Mouse (Mus musculus) kidney, postnatal 0 days (tissue): ENCODE data around the gene Tmem150c. TPM values are rescaled to one million over a fixed set of nuclear protein-coding genes. Genes with fewer than 3 reads are reported as not detected.
A peak's percentile ranks its signal among the peaks of the same experiment; 100 is the strongest.

Experiments
- ATAC-seq: fragments of 200-750 bp; cut with Nextera tagmentation; replicated peaks from 2 replicates; pipeline ENCODE4 v1.8.0; 2017; ENCODE audit warnings: low read depth, moderate number of reproducible peaks, moderate TSS enrichment, moderate library complexity; ENCODE audit not compliant: low FRiP score
- DNase-seq: peaks from one replicate; pipeline ENCODE4 v3.0.0-alpha.2; 2016; ENCODE audit warnings: low spot score
- H3K27ac ChIP-seq: fragments of 300-500 bp; sonication (generic); 2 replicates; pipeline ENCODE4 v1.5.1; 2014; ENCODE audit warnings: mild to moderate bottlenecking
- H3K27me3 ChIP-seq: fragments of 300-500 bp; sonication (generic); 2 replicates; pipeline ENCODE4 v1.6.1; 2014; ENCODE audit warnings: low read length, mixed read lengths; ENCODE audit not compliant: insufficient read depth
- H3K36me3 ChIP-seq: fragments of 300-500 bp; sonication (generic); 2 replicates; pipeline ENCODE4 v1.6.1; 2014; ENCODE audit warnings: low read length, mixed read lengths; ENCODE audit not compliant: insufficient read depth
- H3K4me1 ChIP-seq: fragments of 300-500 bp; sonication (generic); replicated peaks from 2 replicates; pipeline ENCODE4 v1.6.1; 2014; ENCODE audit warnings: antibody characterized with exemption, low read length, mixed read lengths; ENCODE audit not compliant: insufficient read depth
- H3K4me2 ChIP-seq: fragments of 300-500 bp; sonication (generic); 2 replicates; pipeline ENCODE4 v1.6.1; 2014; ENCODE audit warnings: mild to moderate bottlenecking, low read length, moderate library complexity, mixed read lengths
- H3K4me3 ChIP-seq: fragments of 300-500 bp; sonication (generic); replicated peaks from 2 replicates; pipeline ENCODE4 v1.5.1; 2014; ENCODE audit warnings: low read depth, low read length
- H3K9ac ChIP-seq: fragments of 300-500 bp; sonication (generic); 2 replicates; pipeline ENCODE4 v1.6.1; 2014; ENCODE audit warnings: low read depth, low read length
- H3K9me3 ChIP-seq: fragments of 300-500 bp; sonication (generic); replicated peaks from 2 replicates; pipeline ENCODE4 v1.6.1; 2016; ENCODE audit warnings: low read length, inconsistent platforms, mixed read lengths
- CTCF ChIP-seq: IDR thresholded peaks from 2 replicates; pipeline ENCODE4 v1.5.1; 2016; ENCODE audit warnings: antibody characterized with exemption, low read depth, mild to moderate bottlenecking, moderate library complexity
- WGBS: fragments of 180-500 bp; shearing (Covaris S2); extraction: QIAGEN DNeasy Blood & Tissue Kit; methylation state at CpG from one replicate; pipeline ENCODE4 v1.1.7; 2014; 5-methylcytosine and 5-hydroxymethylcytosine counted together
- polyA plus RNA-seq: library from polyadenylated mRNA; unstranded; fragments of >200 nt; fragmentation: Nextera tagmentation; extraction: Ambion mirVana; gene quantifications from 2 replicates; pipeline ENCODE4 v1.2.1, GENCODE M21; 2015

Tmem150c gene
- polyA plus RNA-seq, 1 experiment from 2014 or later, result 26.3 TPM

DNA sequence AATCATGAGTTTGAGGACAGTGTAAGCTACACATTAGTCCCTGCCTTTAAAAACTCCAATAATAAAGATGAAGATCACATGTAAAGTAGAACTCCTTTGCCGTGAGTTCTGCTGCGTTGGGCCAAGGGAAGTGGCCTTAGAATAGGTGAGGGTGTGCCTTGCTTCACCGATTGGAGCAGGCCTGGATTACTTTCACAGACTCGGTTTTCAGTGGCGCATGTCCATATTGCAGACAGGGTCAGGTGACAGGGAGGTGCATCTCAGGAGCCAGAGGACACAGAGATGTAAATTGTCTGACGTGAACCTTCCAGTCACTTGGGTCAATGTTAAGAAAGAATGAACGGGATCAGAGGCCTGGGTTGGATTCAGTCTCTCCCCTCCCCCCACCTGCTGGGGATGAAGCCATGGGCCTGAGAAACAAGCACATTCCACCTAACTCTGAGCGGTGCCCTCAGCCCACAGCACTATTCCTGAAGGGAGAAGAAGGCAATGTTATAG lies 112.4 kb downstream of the Tmem150c start:
- Histone ChIP-seq H3K4me3 (no peak overlapping the region), H3K9me3 (no peaks in the 10 kb centered on the region), H3K4me1 (peaks cover 10% of the 10 kb centered on the region), H3K9ac (no peak overlapping the region), H3K27me3 (no peaks in the 10 kb centered on the region), H3K27ac (no peak overlapping the region), H3K4me2 (no peak overlapping the region), H3K36me3 (no peaks in the 10 kb centered on the region)
- TF ChIP-seq CTCF, result no peak
- no peak for ATAC-seq
- WGBS, result 36% methylated on average over 8 of the region's 8 CpGs
- no peak for DNase-seq

DNA sequence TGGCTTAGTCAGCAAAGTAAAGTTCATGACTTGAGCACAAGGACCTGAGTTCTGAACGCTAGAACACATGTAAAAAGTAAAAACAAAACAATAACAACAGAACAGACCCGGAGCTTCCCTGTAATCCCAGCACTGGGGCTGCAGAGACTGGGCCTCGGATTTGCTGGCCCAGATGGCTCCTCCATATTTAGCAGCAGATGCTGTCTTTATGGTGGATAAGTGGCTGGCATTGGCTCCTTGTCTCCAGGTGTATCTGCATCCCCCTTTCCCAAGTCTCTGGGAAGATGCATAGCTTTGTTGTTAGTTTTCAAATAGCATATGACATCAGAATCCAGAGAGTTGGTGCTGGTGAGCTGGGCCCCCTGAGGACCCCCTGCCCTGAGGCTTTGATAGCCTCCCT lies 113.5 kb downstream of the Tmem150c start:
- H3K9me3 ChIP-seq, result no peaks in the 10 kb centered on the region
- H3K36me3 ChIP-seq, result no peaks in the 10 kb centered on the region
- H3K9ac ChIP-seq, result no peak overlapping the region
- H3K4me2 ChIP-seq, result no peak overlapping the region
- 90% methylated on average over 3 of the region's 3 CpGs for WGBS
- no peak for TF ChIP-seq CTCF
- H3K27me3 ChIP-seq, result no peaks in the 10 kb centered on the region
- H3K27ac ChIP-seq, result no peak overlapping the region
- no peak overlapping the region for H3K4me3 ChIP-seq
- ATAC-seq (no peak), DNase-seq (no peak)
- H3K4me1 ChIP-seq, result peaks cover 10% of the 10 kb centered on the region

DNA sequence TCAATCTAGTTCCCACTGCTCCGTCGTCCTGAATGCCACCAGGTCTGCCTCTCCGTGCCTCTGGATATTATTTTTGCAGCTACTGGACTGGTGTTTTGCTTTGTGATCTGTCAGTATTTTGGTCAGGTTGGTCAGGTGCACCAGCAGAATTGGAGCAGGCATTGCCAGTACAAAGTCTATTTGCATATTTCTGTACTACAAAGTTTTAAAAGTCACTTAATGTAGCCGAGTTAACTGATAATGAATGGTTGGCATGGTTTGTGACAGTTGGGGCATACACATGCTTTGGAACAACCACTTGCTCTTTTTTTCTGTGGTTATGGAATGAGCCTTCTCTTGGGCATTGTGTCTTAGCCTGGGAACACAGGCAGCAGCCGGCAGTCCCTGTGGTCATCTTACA lies 115.0 kb downstream of the Tmem150c start:
- ATAC-seq, result no peak
- Histone ChIP-seq H3K27me3 (no peaks in the 10 kb centered on the region), H3K4me3 (no peak overlapping the region), H3K9me3 (no peaks in the 10 kb centered on the region), H3K27ac (0 out of 2 replicates have a peak overlapping the region, but pooled peaks have one; percentile 36), H3K9ac (no peak overlapping the region), H3K36me3 (no peaks in the 10 kb centered on the region), H3K4me2 (no peak overlapping the region), H3K4me1 (peaks cover 10% of the 10 kb centered on the region)
- WGBS, result 64% methylated on average over 5 of the region's 5 CpGs
- DNase-seq, result no peak
- TF ChIP-seq CTCF, result no peak

DNA sequence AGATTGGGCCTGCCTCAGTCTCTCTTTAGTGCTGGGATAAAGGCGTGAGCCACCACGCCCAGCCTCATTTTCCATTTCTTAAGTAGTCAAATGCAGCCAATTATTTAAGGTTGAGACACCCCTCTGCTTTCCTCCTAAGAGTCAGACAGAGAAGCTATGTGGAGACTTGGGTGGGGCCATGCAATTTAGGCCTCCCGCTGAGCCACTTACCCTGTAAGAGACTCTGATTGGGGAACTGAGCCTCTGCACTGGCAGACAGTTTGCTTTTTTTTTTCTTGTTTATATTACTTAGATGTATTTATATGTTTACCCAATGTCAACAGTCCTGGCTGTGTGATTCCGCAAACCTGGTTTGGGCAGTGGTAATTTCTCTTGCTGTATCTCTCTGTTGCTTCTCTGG lies 115.6 kb downstream of the Tmem150c start:
- no peaks in the 10 kb centered on the region for H3K36me3 ChIP-seq
- no peaks in the 10 kb centered on the region for H3K9me3 ChIP-seq
- DNase-seq (no peak), ATAC-seq (no peak)
- H3K9ac ChIP-seq, result no peak overlapping the region
- no peaks in the 10 kb centered on the region for H3K27me3 ChIP-seq
- WGBS, result 86% methylated on average over 4 of the region's 4 CpGs
- H3K4me3 ChIP-seq, result no peak overlapping the region
- TF ChIP-seq CTCF, result no peak
- H3K4me1 ChIP-seq, result peaks cover 10% of the 10 kb centered on the region
- H3K4me2 ChIP-seq, result no peak overlapping the region
- no peak overlapping the region for H3K27ac ChIP-seq

DNA sequence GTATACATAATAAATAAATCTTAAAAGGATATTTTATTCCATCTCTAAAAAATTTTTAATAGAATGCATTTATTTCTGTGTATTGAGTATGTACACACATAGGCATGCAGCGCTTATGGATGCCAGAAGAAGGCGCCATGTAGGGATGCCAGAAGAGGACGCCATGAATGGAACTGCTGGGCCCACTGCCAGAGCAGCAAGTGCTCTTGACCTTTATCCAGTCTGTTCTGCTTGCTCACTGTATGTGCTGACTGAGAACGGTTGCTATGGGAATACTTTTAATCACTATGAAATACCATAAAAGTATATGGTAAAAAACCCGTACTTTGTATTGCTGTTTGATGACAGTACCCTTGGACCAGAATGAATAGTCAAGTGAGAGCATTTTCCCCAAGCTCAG lies 116.2 kb downstream of the Tmem150c start:
- ATAC-seq (no peak), DNase-seq (peak; percentile 44)
- Histone ChIP-seq H3K27me3 (no peaks in the 10 kb centered on the region), H3K4me3 (no peak overlapping the region), H3K4me2 (no peak overlapping the region), H3K9ac (no peak overlapping the region), H3K27ac (no peak overlapping the region), H3K36me3 (no peaks in the 10 kb centered on the region), H3K4me1 (peaks cover 6% of the 10 kb centered on the region; the same call in 1 of the 2 replicates), H3K9me3 (no peaks in the 10 kb centered on the region)
- no peak for TF ChIP-seq CTCF
- WGBS, result 71% methylated on average over 5 of the region's 5 CpGs

DNA sequence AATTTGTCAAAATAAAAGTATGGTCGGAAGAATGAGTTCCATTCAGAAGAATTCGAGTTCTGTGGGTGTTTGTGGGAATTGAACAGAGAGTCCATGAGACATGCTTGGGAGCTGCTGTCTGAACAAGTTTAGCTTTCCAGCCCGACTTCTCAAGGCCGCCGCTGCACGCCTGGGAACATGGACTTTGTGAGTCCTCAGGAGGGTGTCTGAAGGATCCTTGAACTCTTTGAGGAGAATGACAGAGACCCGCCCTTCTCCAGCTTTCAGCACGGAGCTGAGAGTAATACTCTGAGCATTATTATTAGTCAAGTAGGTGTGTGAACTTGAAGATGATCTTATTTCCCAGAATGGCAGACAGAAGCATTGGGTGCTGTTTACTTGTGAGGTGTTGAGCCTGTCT lies 117.1 kb downstream of the Tmem150c start:
- WGBS, result 88% methylated on average over 8 of the region's 8 CpGs
- no peak for DNase-seq
- no peak for TF ChIP-seq CTCF

DNA sequence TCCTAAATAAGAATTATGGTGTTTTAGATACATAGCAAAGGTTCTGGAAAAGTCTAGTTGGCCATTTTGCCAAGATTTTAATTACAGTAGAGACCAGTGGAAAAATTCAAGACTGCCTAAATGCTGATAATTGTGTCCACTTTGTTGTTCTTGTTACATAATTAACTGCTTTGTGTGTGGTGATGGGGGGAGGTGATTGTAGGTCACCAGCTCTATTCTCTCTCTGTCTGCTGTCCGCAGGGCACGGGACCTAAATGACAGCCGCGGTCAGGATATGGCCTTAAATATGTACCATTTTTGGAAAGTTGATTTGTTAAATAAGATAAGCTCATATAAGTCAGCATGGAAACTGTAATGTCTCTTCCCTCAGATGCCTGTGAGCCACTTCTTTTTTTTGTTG lies 118.3 kb downstream of the Tmem150c start:
- no peak for DNase-seq
- TF ChIP-seq CTCF, result no peak
- WGBS, result 76% methylated on average over 4 of the region's 4 CpGs
- Histone ChIP-seq H3K4me2 (no peak overlapping the region; the same call in 1 of the 2 replicates), H3K4me1 (peaks cover 6% of the 10 kb centered on the region; the same call in 1 of the 2 replicates), H3K36me3 (0 out of 2 replicates have a peak, but pooled peaks cover 2% of the 10 kb centered on the region), H3K9ac (no peak overlapping the region), H3K27me3 (no peaks in the 10 kb centered on the region), H3K27ac (no peak overlapping the region), H3K4me3 (no peak overlapping the region; the same call in 1 of the 2 replicates), H3K9me3 (no peaks in the 10 kb centered on the region)
- ATAC-seq, result no peak

More for the DNA sequence above, 117.1 kb downstream of the Tmem150c start:
- H3K4me2 ChIP-seq, result no peak overlapping the region
- peaks cover 6% of the 10 kb centered on the region; the same call in 1 of the 2 replicates for H3K4me1 ChIP-seq
- H3K4me3 ChIP-seq, result no peak overlapping the region
- H3K9me3 ChIP-seq, result no peaks in the 10 kb centered on the region
- no peak overlapping the region for H3K9ac ChIP-seq
- H3K27ac ChIP-seq, result no peak overlapping the region
- H3K36me3 ChIP-seq, result no peaks in the 10 kb centered on the region
- no peak for ATAC-seq
- no peaks in the 10 kb centered on the region for H3K27me3 ChIP-seq
